Mouse (Mus musculus) kidney, adult 2 months (tissue): ENCODE data around the gene Myct1. TPM values are rescaled to one million over a fixed set of nuclear protein-coding genes. Genes with fewer than 3 reads are reported as not detected.
A peak's percentile ranks its signal among the peaks of the same experiment; 100 is the strongest.

ENCODE experiments used
- DNase-seq: peaks from one replicate; pipeline ENCODE4 v3.0.0; 2021
- H3K27ac ChIP-seq: fragments of 200-500 bp; 2 replicates; pipeline ENCODE4 v1.5.1; 2012; ENCODE audit warnings: low read depth, low read length, control low read depth, inconsistent platforms; ENCODE audit not compliant: insufficient read depth
- H3K27me3 ChIP-seq: fragments of 200-500 bp; replicated peaks from 2 replicates; pipeline ENCODE4 v1.6.1; 2012; ENCODE audit warnings: mild to moderate bottlenecking, moderate library complexity, low read length, inconsistent platforms; ENCODE audit not compliant: control insufficient read depth, insufficient read depth
- H3K36me3 ChIP-seq: fragments of 200-500 bp; 2 replicates; pipeline ENCODE4 v1.6.1; 2012; ENCODE audit warnings: mild to moderate bottlenecking, moderate library complexity, low read length, inconsistent platforms; ENCODE audit not compliant: control insufficient read depth, insufficient read depth
- H3K4me1 ChIP-seq: fragments of 200-500 bp; 2 replicates; pipeline ENCODE4 v1.6.1; 2011; ENCODE audit warnings: low read length; ENCODE audit not compliant: control insufficient read depth, insufficient read depth
- H3K4me3 ChIP-seq: fragments of 200-500 bp; 2 replicates; pipeline ENCODE4 v1.5.1; 2011; ENCODE audit warnings: mild to moderate bottlenecking, low read depth, low read length, control low read depth; ENCODE audit not compliant: insufficient read depth
- CTCF ChIP-seq: fragments of 200-500 bp; conservative IDR thresholded peaks from 2 replicates; pipeline ENCODE4 v1.5.1; 2011; ENCODE audit warnings: low read depth, mild to moderate bottlenecking, control low read depth, low read length, moderate library complexity, mixed read lengths; ENCODE audit not compliant: insufficient read depth, insufficient read length
- POLR2A ChIP-seq: fragments of 200-500 bp; IDR thresholded peaks from one replicate; pipeline ENCODE4 v1.6.1; 2011; ENCODE audit warnings: low read depth, low read length, control low read depth
- WGBS: fragments of 180-500 bp; shearing (Covaris S2); methylation state at CpG from one replicate; pipeline ENCODE4 v1.1.7; 2018; 5-methylcytosine and 5-hydroxymethylcytosine counted together
- polyA plus RNA-seq: library from polyadenylated mRNA; depleted of rRNA; stranded (reverse); fragments of >200 nt; gene quantifications from 2 replicates; pipeline ENCODE4 v1.2.3, GENCODE M21; 2012

The Myct1 gene
- polyA plus RNA-seq, 1 experiment: 3.4 TPM

DNA sequence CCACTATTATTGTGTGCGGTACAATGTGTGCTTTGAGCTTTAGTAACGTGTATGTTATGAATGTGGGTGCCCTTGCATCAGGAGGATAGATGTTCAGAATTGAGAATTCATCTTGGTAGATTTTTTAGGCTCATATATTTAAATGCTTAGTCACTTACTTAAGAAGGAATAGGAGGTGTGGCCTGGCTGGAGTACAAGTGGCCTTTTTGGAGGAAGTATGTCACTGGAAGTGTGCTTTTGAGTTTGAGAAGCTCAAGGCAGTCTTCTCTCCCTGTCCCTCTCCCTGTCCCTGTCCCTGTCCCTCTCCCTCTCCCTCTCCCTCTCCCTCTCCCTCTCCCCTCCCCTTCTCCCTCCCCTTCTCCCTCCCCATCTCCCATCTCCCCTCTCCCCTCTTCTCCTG is 2.5 kb upstream of the Myct1 start:
- Histone ChIP-seq H3K27me3 (no peaks in the 10 kb centered on the region), H3K27ac (peak overlapping the region; percentile 79), H3K4me3 (no peak overlapping the region), H3K4me1 (no peaks in the 10 kb centered on the region), H3K36me3 (no peaks in the 10 kb centered on the region)
- 85% methylated on average over 2 of the region's 2 CpGs for WGBS
- no peak for TF ChIP-seq POLR2A
- no peak for TF ChIP-seq CTCF
- DNase-seq: peak; percentile 34

DNA sequence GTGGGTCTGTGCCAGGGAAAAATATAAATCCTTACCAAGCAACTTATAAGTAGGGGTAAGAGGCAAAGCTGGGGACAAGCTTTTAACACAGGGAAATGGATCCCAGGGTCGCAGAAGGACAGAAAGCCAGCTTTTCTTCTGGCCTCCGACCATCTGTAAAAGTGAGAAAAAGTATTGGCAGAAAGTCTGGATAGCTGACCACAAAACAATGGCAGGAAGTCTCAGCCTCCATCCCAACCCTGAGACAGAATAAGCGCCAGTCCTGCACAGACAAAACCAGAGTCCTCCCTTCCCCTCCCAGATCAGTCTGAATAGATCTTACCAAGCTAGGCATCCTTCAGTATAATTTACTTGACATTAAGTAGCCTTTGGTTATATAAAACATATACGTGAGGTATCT is 1.6 kb upstream of the Myct1 start:
- WGBS: 71% methylated on average over 4 of the region's 4 CpGs
- TF ChIP-seq POLR2A (no peak), CTCF (no peak)
- peak; percentile 76 for DNase-seq
- Histone ChIP-seq H3K27me3 (no peaks in the 10 kb centered on the region), H3K36me3 (no peaks in the 10 kb centered on the region), H3K4me3 (no peak overlapping the region), H3K4me1 (no peaks in the 10 kb centered on the region), H3K27ac (peak overlapping the region; percentile 79)

DNA sequence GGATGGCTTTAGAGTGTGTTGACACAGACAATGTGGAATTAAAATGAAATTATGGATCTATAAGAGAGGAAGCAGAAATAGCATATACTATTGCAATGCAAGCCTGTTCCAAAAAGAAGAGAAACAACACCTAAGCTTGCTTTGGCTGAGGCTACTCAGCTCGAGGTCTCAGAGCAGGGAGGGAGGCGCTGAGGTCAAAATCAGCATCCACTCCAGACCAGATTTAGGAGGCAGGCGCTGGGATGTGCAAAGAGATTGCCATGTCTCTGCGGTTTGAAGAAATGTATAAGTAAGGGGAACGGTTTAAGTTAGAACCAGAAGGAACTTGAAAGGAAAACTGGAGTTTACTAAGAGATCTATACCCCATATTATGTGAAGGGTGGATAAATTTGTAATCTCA is 882 bp downstream of the Myct1 start:
- TF ChIP-seq CTCF (no peak), POLR2A (no peak)
- Histone ChIP-seq H3K36me3 (no peaks in the 10 kb centered on the region), H3K27ac (peak overlapping the region; percentile 87), H3K4me1 (no peaks in the 10 kb centered on the region), H3K27me3 (no peaks in the 10 kb centered on the region; the same call in 1 of the 2 replicates), H3K4me3 (peak overlapping the region; percentile 42)
- WGBS: 53% methylated on average over 5 of the region's 5 CpGs
- DNase-seq: no peak

DNA sequence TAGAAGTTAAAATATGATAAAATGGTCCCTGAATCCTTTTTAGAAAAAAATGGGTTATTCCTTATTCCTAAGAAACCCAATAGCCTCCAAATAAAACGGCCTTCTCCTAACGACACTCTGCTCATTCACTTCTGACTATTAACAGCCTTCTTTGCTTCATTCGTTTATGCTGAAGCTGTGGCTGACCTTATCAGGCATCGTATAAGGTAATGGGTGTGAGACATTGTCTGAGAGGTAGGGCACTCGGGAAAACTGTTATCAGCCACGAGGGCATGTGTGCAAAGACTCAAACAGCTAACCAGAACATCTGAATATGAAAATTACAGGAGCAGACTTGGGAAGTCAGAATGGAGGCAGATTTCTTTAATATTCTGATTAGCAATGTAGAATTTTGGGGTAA is 3.0 kb downstream of the Myct1 start:
- Histone ChIP-seq H3K27me3 (no peaks in the 10 kb centered on the region; the same call in 1 of the 2 replicates), H3K36me3 (no peaks in the 10 kb centered on the region), H3K4me3 (peak overlapping the region; percentile 25; the same call in 1 of the 2 replicates), H3K27ac (peak overlapping the region; percentile 76), H3K4me1 (no peaks in the 10 kb centered on the region)
- WGBS: 39% methylated on average over 6 of the region's 6 CpGs
- DNase-seq: no peak
- TF ChIP-seq POLR2A: no peak

DNA sequence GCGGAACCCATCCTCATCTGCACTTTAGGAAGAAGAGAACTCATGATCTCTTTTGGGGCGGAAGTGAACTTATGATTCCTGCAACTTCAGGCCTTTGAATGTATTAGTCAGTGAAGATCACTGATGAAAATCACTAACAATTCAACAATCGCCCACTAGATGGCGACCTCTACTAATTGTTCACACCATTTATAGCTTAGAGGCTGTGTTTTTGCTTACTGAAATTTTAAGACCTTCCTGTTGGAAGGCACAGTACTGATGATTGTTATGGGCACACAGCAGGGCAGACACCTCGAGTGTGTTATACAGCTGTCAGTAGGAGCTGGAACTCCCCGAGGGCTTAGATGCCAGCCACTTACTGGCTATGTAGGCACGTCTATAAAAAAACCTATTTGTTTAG is 6.5 kb downstream of the Myct1 start:
- Histone ChIP-seq H3K27ac (no peak overlapping the region), H3K36me3 (no peaks in the 10 kb centered on the region), H3K4me3 (no peak overlapping the region), H3K27me3 (no peaks in the 10 kb centered on the region; the same call in 1 of the 2 replicates), H3K4me1 (no peaks in the 10 kb centered on the region)
- peak; percentile 78 for DNase-seq
- TF ChIP-seq POLR2A: no peak
- TF ChIP-seq CTCF: peak; percentile 12; the same call in 1 of the 2 replicates
- 11% methylated on average over 7 of the region's 7 CpGs for WGBS

DNA sequence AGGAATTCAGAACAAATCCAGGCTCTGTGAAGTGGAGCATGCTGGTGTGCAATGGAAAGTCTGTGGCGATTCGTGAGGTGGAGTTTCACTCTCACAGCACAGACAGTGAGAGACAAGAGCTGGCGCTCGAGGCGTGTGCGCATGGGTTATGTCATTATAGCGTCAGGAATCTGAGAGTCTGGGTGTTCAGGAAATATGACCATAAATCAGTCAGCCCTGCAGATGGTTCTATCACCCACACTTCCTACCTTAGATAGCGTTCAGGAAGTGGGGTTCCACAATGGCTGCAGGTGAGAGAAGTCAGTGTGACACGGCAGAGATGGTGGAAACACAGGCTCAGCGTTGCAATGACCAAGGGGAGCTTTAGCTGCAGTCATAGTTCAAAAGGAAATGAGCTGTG is 9.9 kb downstream of the Myct1 start:
- H3K27me3 ChIP-seq: no peaks in the 10 kb centered on the region; the same call in 1 of the 2 replicates
- WGBS: 52% methylated on average over 10 of the region's 10 CpGs
- 0 out of 2 replicates have a peak overlapping the region, but pooled peaks have one; percentile 18 for H3K4me3 ChIP-seq
- TF ChIP-seq CTCF (no peak), POLR2A (no peak)
- H3K36me3 ChIP-seq: no peaks in the 10 kb centered on the region
- DNase-seq: peak; percentile 65
- no peaks in the 10 kb centered on the region for H3K4me1 ChIP-seq
- peak overlapping the region; percentile 47; the same call in 1 of the 2 replicates for H3K27ac ChIP-seq

DNA sequence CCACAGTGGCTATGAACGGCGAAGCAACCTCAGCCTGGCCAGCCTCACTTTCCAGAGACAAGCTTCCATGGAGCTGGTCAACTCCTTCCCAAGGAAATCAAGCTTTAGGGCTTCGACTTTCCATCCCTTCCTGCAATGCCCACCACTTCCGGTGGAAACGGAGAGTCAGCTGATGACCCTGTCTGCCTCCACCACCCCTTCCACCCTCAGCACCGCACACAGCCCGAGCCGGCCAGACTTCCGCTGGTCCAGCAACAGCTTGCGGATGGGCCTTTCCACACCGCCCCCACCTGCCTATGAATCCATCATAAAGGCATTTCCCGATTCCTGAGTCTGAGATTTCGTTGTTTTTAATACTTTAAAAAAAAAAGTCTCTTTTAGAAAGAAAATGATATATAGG is 10.8 kb downstream of the Myct1 start:
- no peak for TF ChIP-seq POLR2A
- 59% methylated on average over 13 of the region's 13 CpGs for WGBS
- peak; percentile 49 for DNase-seq
- Histone ChIP-seq H3K27me3 (no peaks in the 10 kb centered on the region; the same call in 1 of the 2 replicates), H3K4me3 (no peak overlapping the region), H3K27ac (peak overlapping the region; percentile 89), H3K4me1 (no peaks in the 10 kb centered on the region), H3K36me3 (no peaks in the 10 kb centered on the region)
